Mouse (Mus musculus): Measurements from ENCODE around the gene Sfn. TPM values are rescaled to one million over a fixed set of nuclear protein-coding genes. Genes with fewer than 3 reads are reported as not detected.
A peak's percentile ranks its signal among the peaks of the same experiment; 100 is the strongest.

Sfn gene
- polyA plus RNA-seq, 1 experiment, result 11.9 TPM

- no peak for TF ChIP-seq CTCF (IDR thresholded peaks at IDR 0.05; ENCODE audit: borderline replicate concordance, extremely low read depth, insufficient read depth, insufficient read length)
- no peak for TF ChIP-seq POLR2A (IDR thresholded peaks at IDR 0.05; ENCODE audit: borderline replicate concordance, extremely low read depth, insufficient read depth, insufficient read length, poor library complexity, severe bottlenecking)
- DNase-seq (ENCODE audit: low read depth), result no peak
These were observed 27.1 kb downstream of the Sfn start for GRCm38 (mm10) chr4:133574843-133575202.

GRCm38 (mm10) chr4:133574070-133574842, 27.7 kb downstream of the Sfn start, which contains the start of gene Gpatch3:
Gene Gpatch3, plus strand, starts transcription at chr4:133574745.
- DNase-seq (ENCODE audit: low read depth), result peak; percentile 97
- TF ChIP-seq POLR2A (IDR thresholded peaks at IDR 0.05; ENCODE audit: borderline replicate concordance, extremely low read depth, insufficient read depth, insufficient read length, poor library complexity, severe bottlenecking) (peak; percentile 47; the same call in 1 of the 2 replicates), CTCF (IDR thresholded peaks at IDR 0.05; ENCODE audit: borderline replicate concordance, extremely low read depth, insufficient read depth, insufficient read length) (peak; percentile 19; the same call in 1 of the 2 replicates)

GRCm38 (mm10) chr4:133570066-133570466, 31.9 kb downstream of the Sfn start:
- no peak for DNase-seq (ENCODE audit: low read depth)
- no peak for TF ChIP-seq CTCF (IDR thresholded peaks at IDR 0.05; ENCODE audit: borderline replicate concordance, extremely low read depth, insufficient read depth, insufficient read length)
- TF ChIP-seq POLR2A (IDR thresholded peaks at IDR 0.05; ENCODE audit: borderline replicate concordance, extremely low read depth, insufficient read depth, insufficient read length, poor library complexity, severe bottlenecking), result no peak

- no peak for DNase-seq (ENCODE audit: low read depth)
- TF ChIP-seq CTCF (IDR thresholded peaks at IDR 0.05; ENCODE audit: borderline replicate concordance, extremely low read depth, insufficient read depth, insufficient read length) (no peak), POLR2A (IDR thresholded peaks at IDR 0.05; ENCODE audit: borderline replicate concordance, extremely low read depth, insufficient read depth, insufficient read length, poor library complexity, severe bottlenecking) (no peak)
These were observed 32.5 kb downstream of the Sfn start for GRCm38 (mm10) chr4:133569291-133570065.

GRCm38 (mm10) chr4:133567251-133567650, 34.7 kb downstream of the Sfn start:
- DNase-seq (ENCODE audit: low read depth), result no peak
- TF ChIP-seq CTCF (IDR thresholded peaks at IDR 0.05; ENCODE audit: borderline replicate concordance, extremely low read depth, insufficient read depth, insufficient read length) (no peak), POLR2A (IDR thresholded peaks at IDR 0.05; ENCODE audit: borderline replicate concordance, extremely low read depth, insufficient read depth, insufficient read length, poor library complexity, severe bottlenecking) (no peak)

- DNase-seq (ENCODE audit: low read depth), result peak; percentile 55
- TF ChIP-seq CTCF (IDR thresholded peaks at IDR 0.05; ENCODE audit: borderline replicate concordance, extremely low read depth, insufficient read depth, insufficient read length), result no peak
These were observed 38.8 kb downstream of the Sfn start for GRCm38 (mm10) chr4:133563123-133563571.

GRCm38 (mm10) chr4:133561622-133562021, 40.3 kb downstream of the Sfn start:
- DNase-seq (ENCODE audit: low read depth), result no peak
- no peak for TF ChIP-seq CTCF (IDR thresholded peaks at IDR 0.05; ENCODE audit: borderline replicate concordance, extremely low read depth, insufficient read depth, insufficient read length)
- TF ChIP-seq POLR2A (IDR thresholded peaks at IDR 0.05; ENCODE audit: borderline replicate concordance, extremely low read depth, insufficient read depth, insufficient read length, poor library complexity, severe bottlenecking), result no peak

- no peak for TF ChIP-seq POLR2A (IDR thresholded peaks at IDR 0.05; ENCODE audit: borderline replicate concordance, extremely low read depth, insufficient read depth, insufficient read length, poor library complexity, severe bottlenecking)
- no peak for DNase-seq (ENCODE audit: low read depth)
These were observed 42.1 kb downstream of the Sfn start for GRCm38 (mm10) chr4:133559846-133560245.

- TF ChIP-seq CTCF (IDR thresholded peaks at IDR 0.05; ENCODE audit: borderline replicate concordance, extremely low read depth, insufficient read depth, insufficient read length), result no peak
- TF ChIP-seq POLR2A (IDR thresholded peaks at IDR 0.05; ENCODE audit: borderline replicate concordance, extremely low read depth, insufficient read depth, insufficient read length, poor library complexity, severe bottlenecking), result no peak
- DNase-seq (ENCODE audit: low read depth), result no peak
These were observed 44.8 kb downstream of the Sfn start for GRCm38 (mm10) chr4:133557041-133557717.

GRCm38 (mm10) chr4:133553448-133554330, 48.3 kb downstream of the Sfn start:
- no peak for TF ChIP-seq CTCF (IDR thresholded peaks at IDR 0.05; ENCODE audit: borderline replicate concordance, extremely low read depth, insufficient read depth, insufficient read length)
- no peak for TF ChIP-seq POLR2A (IDR thresholded peaks at IDR 0.05; ENCODE audit: borderline replicate concordance, extremely low read depth, insufficient read depth, insufficient read length, poor library complexity, severe bottlenecking)
- DNase-seq (ENCODE audit: low read depth), result no peak
